Mouse (Mus musculus) kidney, postnatal 10 days (tissue): ENCODE data around the gene Cry2.

ENCODE experiments used
- DNase-seq: peaks from one replicate; pipeline ENCODE4 v3.0.0; 2021; ENCODE audit warnings: mixed read lengths

The Cry2 gene

DNA sequence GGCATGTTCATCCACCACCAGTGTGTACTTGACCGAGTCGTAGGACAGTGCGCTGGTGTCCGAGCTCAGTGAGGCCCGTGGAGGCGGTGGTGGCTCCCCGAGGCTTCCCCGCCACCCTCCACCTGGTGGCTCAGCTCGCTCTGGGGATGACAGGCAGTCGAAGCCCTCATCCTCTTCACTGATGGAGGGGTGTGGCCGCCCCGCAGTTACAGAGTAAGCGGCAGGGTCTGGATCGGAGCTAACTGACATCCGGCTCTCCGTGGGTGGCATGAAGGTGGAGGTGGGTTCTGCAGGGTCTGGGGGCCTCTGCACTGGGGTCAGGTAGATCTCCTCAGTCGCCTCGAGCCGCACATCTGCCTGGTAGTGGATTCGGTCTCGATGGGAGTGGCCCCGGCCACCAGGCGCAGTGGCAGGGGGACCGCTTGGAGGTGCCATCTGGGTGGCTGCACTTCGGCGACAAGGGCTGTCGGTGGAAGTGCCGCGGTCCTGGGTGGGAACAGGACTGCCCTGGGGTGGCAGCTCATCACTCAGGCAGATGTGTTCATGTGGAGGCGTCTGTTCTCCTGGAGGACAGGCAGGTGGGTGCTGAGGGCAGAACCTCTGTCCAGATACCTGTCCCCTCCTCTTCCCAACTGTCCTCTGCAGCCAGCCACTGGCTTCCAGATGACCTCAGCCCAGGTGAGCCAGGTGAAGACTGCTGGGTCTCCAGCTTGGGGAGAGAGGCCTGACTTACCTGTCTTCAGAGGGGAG lies 46.8 kb downstream of the Cry2 start:
- DNase-seq = no peak

DNA sequence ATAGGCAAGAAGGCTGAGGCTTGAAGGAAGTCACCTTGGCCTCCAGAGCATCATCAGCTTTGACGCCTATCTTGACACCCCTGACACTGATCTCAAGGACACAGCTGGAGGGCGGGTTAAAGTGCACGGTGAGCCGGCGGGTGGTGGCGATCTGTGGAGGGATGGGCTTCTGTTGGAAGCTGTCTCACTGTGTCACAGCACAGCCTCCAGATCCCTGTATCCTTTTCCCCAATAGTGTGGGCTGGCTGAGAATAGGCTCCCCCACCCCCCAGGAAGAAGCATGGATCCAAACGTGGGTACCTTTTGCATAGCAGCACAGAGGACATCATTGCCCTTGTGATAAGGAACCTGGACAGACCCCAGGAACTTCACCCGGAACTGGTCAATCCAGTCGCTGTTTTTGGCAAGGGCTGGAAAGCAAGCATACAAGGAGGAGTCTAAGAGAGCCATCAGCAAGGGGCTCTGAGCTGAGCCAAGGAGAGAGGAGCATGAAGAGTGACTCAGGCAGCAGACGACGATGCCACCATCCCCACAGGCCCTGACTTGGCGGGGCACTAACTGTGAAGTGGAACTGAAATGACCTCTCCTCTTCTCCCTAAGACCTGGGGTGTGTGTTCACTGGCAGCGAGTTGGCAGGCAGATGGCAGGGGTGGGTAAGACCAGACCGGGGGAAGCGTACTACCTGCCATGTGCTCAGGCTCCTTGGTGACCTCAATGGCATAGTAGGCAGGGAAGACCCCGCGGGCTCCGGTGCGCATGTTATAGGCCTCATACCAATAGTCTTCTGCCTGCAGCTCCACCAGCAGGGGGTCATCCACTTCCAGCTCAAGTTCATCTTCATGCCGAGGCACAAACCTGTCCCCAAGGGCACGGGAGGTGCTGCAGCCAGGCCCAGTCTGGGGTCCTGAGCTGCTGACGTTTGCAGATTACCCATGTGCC lies 48.5 kb downstream of the Cry2 start:
- DNase-seq = no peak

DNA sequence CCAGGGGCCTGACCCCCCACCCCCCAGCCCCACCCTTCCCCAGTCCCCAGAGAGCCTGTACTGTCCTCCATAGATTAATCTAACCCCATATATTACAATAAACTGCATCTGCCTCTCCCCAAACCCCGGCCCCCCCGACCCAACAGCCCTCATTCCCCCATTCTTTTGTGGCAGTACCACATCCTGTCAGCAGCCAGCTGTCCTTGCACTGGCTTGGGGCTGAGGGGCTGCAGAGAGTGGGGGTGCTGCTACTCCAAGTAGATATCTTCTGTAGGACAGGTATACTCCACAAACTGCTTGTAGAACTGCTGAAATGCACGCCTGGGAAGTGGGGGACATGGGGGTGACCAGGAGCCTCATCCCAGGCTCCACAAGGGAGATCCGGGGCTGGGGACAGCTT lies 49.7 kb downstream of the Cry2 start:
- DNase-seq = no peak

DNA sequence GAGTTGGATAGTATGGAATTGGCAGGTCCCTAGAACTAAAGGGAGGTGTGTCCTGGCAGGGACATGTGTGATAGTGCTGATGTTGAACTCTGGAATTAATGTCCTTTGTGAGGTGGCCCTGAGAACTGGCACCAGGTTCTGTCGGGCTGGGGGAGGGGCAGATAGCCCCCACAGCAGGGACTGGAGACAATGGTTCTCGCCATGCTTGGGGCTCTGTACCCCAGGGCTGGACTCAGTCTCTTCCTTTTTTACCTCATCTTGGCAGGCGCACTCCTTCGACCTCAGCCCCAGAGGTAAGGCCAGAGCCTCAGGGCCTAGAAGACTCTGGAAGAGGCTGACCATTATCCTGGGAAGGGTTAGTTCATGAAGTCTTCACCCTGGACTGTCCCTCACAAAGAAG lies 51.1 kb downstream of the Cry2 start:
- no peak for DNase-seq

DNA sequence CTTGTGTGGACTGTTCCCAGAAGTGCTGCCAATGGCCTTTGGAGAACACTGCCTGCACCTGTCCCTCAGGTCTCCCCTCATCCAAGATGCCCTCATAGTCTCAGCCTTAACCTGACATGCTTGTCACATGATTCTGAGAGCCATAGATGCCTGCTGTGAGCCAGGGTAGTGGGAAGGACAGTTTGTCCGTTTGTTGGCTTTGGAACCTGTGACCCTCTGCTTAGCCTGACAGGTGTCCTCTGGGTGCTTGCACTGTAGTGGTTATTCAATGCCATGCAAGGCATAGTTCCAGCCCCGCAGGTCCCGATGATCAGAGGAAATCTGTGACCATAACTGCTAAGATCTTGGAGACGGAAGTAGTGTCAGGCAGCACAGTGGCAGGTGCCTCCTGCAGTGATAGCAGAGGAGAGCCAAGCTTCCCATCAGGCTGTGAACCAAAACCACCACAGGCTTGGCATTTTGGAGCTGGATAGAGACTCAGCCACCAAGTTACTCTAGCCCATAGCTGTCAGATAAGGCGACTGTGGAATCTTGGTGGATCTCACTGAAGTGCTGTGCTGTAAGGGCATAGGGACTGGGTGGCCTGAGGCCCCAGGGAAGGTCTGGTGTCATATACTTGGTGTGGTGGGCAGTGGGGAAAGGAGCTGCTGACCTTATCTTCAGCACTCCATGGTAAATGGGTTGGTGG lies 51.8 kb downstream of the Cry2 start, which contains the start of gene 1700029I15Rik:
Gene 1700029I15Rik, plus strand, starts transcription at position 638 of the 688 bp plus-strand sequence.
- no peak for DNase-seq

DNA sequence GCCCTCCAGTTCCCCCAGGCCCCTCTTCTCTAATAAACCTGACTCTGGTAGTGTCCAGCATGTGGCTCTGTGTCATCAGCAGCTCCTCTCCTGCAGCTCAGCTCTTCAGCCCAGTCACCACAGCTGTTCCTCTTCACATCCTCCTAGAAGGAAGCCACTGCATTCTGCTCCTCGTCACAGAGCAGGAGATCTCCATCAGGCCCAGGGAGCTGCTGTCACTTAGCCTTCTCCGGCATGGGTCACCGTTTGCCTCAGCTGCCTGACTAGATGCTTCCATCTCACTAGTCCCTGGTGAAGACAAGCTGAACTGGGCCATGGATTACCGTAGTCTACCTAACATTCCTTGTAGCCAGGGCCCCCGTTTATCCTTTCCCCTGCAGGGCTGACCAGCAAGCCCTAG lies 52.7 kb downstream of the Cry2 start:
- peak; percentile 59 for DNase-seq

DNA sequence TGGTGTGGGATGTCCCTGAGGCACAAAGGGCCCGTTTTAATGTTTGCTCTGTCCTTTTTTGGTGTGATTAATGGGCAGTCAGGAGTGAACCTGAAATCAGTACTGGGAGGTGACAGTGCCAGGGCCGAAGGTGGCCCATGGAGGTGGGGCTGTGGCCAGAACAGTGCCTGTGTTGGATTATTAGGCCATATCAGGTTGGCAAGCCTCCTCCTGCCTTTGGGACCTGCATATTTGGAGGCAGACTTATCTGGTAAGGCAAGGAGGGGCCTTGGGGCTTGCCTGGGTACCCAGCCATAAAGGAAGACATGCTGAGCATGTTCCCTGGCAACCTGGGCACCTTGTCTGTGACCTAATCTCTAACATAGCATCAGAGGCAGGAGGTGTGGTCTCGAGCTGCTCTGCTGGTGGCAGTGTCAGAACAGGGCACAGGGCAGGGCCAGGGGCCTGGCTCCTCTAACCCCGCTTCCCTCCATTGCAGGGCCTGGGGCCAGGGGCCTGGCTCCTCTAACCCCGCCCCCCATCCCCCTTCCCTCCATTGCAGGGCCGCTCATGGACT lies 53.3 kb downstream of the Cry2 start:
- DNase-seq = no peak

DNA sequence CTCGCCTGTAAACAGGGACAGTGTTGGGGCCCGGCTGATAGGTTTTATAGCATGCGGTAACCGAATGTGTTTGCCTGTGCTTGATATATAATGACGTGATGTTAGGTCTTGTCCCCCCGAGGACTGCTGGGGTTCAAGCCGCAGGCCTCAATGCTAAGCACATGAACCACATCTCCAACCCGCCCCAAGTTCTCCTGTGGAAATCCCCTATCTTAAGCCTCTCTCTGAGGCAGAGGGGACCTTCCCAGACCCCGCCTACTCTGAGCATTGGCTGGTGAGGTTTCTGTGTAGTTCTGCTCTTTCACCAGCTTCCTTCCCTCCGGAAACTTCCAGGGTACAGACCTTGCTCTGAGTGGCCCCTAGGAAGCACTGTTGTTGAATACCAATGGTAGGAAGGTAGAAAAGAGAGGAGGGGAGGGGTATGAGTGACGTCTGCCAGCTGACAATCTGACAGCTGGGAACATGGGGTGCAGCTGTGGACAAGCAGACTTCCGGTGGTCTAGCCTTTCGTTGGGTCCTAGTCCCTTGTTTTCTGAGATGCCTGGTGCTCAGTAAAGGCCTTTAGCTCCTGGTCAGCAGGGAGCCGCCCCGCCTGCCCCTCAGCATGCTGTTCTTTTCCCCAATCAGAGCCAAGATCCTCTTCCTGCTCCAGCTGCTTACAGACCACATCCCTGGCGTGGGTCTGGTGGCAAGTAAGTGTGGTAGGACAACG lies 53.9 kb downstream of the Cry2 start:
- peak; percentile 53 for DNase-seq

DNA sequence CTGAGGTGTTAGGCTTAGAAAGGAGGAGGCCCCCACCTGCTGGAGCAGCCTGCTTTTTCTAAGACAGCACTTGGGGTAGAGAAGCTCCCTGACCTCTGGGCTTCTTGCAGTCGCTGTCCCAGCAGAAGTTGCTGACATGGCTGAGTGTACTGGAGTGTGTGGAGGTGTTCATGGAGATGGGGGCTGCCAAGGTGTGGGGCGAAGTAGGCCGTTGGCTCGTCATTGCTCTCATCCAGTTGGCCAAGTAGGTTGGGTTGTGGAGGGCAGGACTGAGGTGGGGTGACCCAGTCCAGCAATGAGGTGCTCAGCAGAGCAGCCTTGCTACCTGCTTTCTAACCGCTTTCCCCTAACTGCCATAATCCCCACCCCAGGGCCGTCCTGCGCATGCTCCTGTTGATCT lies 56.5 kb downstream of the Cry2 start:
- DNase-seq = no peak

DNA sequence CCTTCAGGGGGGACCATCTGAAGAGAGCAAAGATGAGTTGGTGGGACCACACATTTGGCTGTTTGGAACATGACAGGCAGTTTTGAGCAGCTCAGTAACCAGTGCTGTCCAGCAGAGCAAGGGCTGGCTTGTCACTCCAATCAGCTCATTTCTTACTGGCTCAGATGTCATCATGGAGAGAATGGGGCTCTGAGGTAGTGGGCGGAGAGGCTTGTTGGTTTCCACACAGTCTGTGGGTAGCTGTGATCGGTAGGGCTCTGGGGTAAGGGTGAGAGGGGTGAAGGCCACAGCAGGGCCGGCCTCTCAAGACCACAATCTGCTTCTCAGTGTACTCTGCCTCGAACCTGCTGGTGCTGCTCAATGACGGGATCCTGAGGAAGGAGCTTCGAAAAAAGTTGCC lies 57.5 kb downstream of the Cry2 start:
- no peak for DNase-seq

DNA sequence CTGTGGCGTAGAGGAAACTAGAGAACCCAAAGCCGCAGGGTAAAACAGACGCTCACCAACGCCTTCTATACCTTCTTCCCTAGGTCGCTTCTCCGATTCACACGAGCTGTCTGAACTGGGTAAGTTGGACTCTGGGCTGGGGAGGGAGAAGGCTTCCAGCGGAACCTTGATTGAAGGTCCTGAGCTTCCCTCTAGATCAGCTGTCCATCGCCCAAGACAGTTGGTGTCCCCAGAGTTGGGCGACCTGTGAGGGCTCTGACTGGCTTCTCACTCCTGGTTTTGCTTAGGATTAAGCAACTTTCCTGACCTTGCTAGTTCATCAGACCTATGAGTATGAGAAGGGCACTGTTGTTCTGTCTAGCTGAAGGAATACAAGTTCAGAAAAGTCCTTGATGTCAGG lies 58.1 kb downstream of the Cry2 start:
- no peak for DNase-seq

DNA sequence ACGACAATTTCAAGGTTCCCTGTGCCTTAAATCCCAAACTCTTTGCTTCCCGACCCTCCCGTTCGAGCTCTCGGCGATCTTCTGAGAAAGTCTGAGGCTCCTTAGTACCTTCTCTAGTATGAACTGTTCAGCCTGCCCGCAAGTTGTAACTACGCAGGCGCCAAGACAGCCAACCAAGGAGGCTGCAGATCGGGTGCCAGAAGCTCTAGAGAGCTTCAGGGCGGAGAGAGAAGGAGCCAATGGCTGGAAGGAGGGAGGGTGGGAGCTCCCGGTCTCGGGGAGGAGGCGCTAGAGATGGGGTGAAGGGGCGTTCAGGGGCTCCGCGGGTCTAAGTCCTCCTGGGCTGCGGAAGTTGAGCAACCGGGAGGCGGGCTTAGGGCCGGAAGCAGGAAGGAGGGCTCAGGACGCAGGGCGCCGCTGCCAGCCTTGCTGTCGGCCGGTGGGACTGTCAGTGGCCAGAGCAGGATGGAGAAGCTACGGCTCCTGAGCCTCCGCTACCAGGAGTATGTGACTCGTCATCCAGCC lies 58.7 kb downstream of the Cry2 start:
- DNase-seq = peak; percentile 96

DNA sequence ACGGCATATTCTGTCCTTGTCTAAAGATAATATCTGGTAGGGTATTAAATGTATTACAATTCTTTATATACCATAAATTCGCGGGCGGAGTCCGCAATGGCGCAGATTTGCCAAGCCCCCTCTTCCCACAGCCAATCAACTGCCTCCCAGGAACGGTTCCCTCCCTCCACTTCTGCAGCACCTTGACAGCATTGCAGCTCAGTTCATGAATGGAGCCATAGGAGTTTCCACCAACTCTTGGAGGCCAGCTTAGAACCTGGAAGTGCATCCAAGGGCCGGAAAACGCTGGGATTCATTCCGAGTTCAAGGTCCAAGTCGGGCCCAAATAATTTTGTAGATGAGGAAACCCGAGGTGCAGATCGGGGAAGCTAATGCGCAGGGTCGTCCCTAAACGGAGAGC lies 59.3 kb downstream of the Cry2 start, which contains the start of the genes Pex16 and Large2:
Gene Pex16, plus strand, starts transcription at position 163 of the 400 bp plus-strand sequence.
Gene Large2, minus strand, starts transcription at position 356 of the 400 bp plus-strand sequence.
- DNase-seq = peak; percentile 55

DNA sequence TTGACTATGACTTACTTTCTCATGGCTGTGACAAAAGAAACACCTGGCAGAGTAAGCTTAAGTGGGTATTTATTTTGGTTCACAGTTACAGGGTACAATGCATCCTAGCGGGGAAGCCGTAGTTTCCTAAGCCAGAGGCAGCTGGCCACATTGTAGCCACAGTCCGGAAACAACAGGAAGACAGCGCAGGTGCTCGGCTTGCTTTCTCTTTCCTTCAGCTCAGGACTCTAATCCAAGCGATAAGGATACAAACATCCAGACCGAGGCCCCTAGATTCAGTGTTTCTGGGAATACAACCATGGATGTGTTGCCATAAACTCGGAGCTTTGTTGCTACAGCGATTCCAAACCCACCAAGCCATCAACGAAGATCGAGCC lies 60.4 kb downstream of the Cry2 start:
- no peak for DNase-seq

DNA sequence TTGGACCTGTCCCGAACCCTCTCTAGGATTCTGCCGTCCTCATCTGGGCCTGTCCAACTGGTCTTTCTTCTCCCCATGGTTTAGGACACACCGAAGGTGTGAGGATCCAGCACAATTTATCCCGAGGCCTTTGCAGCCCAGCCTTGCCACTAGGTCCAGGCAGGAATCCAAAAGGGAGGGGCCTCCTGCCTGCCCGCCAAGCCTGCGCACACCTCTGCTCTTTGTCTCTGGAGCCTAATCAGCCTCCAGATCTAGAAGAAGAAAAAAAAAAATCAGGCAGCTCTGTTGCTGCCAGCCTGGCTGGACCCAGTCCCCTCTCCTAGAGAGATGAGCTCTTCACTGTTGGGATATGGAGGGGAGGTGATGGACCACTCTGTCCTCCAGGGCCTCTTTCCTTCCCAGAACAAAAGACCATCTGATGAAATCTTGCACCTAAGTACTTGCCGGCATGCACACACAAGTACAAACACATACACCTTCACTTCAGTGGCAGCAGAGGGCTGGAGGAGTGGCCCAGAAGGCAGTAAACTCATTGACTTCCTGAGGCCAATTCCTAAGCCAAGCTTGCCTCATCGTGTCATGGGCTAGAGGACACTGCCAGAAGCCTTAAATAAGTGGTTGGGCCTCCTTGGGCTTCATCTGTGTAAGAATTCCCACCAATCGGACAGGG lies 60.9 kb downstream of the Cry2 start:
- peak; percentile 81 for DNase-seq

DNA sequence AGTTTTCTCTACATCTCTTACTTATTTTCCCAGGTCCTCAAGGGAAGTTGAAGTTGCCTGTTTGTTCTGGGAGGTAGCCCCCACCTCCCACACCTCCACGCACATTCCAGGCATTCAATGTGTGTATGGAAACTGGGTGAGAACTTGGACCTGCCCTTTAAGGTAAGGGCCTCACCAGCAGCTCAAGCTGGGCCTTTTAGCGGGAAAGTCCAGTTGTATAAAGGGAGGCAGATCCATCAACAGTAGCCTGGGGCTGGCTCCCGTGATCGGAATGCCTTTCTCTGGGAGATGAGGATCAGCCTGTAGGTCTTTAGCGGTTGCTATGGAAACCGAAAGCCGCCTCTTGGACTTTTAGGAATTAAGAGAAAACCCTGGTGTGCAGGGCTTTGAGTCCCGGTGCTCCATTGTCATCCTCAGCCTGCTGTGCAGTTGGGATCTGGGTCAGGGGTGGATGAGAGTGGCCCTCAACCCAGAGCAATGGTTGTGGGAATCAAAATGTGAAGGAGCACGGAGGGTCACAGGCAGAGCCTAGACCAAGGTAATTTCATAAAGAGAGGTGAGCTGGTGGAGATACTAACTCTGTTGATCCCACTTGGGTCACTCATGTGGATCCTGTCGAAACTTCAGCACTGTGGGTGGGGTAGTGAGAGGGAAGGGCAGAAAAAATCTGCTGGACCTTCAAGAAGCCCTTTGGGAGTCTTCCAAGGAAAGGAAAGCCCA lies 61.7 kb downstream of the Cry2 start:
- DNase-seq = peak; percentile 49

DNA sequence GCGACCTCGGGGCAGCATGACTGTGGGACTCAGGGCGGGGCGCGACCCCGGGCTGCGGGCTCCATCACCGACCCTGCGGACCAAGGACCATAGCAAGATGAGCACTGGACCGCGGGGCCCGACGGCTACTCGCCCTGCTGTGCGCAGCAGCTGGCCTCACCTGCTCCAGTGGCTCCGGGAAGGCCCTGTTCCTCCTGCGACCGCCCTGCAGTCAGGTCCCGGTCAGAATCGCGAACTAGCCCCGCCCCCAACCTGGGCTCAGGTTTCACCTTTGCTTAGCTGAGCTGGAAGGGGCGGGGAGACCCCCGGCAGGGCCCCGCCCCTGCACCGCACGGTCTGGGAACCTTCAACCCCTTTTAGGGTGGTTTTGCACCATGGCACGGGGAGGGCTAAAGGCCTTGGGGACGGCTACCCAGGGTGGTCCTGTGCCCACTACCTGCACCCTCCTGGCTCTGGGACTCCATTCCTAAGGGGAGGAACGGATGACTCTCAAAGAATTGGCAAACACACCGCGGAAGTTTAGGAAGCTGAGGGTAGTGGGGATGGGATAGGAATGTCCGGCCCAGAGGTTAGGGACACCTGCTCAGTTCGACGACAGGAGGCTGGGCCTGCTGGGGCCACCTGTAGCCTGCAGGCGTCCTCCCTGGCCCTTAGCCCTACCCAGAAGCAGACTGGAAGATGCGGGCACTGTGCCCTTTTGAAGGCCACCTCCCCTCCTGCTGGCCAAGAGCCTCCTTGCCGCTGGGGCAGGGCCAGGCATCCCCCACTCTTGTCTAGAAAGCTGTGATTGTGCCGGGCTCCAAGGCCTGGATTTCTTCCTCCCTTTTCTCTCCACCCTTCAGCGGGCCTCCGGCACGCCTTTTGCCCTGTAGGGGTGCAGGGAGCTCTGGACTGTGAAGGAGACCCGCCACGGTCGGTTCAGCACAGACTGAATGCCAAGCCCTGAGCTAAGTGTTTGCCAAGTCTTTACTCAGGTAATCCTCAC lies 62.7 kb downstream of the Cry2 start:
- peak; percentile 95 for DNase-seq

DNA sequence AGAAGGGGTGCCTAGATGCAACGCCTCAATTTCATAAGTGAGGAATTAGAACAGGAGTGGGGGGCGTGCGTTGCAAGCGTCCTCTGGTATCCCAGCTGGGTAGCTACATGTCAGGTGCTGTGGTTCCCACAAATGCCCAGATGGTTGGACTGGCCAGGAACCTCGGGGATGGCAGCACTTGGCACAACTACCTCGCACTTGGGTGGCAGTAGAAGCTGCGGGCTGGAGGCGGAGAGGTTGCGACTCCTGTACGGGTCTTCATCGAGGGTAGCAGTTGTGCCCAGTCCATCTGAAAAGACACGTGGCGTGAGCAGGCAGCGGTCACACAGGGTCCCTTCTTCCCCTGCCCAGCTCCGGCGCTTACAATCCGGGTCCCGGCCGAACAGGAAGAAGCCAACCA lies 63.5 kb downstream of the Cry2 start:
- DNase-seq = no peak

DNA sequence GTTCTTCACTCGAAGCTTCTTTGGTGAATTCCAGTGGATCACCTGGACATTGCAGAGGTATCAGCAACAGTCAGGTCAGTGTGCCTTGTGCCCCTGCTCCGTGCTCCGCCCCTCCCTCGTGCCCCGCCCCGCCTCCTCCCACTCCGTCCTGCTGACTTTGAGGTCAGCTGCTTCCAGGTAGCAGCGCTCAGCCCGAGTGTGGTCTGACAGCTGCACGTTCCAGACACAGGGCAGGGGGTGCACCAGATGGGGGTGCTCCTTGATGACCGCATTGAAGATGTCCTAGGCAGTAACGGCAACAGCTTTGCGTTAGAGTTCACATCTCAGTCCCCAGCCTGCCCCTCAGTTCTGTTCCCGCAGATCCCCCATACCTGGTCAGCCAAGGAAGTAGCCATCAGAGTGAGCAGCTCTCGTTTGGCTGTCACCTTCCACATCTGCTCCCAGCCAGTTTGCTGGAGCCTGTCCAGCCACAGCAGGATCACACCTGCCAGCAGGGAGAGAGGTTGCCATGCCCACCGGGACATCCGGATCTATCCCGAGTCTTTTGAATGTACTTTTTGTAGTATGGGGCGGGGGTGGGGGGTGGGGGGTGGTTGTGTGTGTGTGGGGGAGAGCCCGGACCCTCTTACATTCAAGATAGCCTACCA lies 66.3 kb downstream of the Cry2 start:
- peak; percentile 55 for DNase-seq
